Mouse (Mus musculus) cerebellum, adult 2 months (tissue): ENCODE data around the gene Arid4a.

Experiments used
- CTCF ChIP-seq: fragments of 200-500 bp; IDR thresholded peaks from 2 replicates; pipeline ENCODE4 v1.5.1; 2011; ENCODE audit warnings: low read depth, mild to moderate bottlenecking, control low read depth, low read length, moderate library complexity, borderline replicate concordance; ENCODE audit not compliant: insufficient read depth
- POLR2A ChIP-seq: fragments of 200-500 bp; IDR thresholded peaks from 2 replicates; pipeline ENCODE4 v1.6.1; 2011; ENCODE audit warnings: low read length, control low read depth, borderline replicate concordance; ENCODE audit not compliant: insufficient read depth

DNA sequence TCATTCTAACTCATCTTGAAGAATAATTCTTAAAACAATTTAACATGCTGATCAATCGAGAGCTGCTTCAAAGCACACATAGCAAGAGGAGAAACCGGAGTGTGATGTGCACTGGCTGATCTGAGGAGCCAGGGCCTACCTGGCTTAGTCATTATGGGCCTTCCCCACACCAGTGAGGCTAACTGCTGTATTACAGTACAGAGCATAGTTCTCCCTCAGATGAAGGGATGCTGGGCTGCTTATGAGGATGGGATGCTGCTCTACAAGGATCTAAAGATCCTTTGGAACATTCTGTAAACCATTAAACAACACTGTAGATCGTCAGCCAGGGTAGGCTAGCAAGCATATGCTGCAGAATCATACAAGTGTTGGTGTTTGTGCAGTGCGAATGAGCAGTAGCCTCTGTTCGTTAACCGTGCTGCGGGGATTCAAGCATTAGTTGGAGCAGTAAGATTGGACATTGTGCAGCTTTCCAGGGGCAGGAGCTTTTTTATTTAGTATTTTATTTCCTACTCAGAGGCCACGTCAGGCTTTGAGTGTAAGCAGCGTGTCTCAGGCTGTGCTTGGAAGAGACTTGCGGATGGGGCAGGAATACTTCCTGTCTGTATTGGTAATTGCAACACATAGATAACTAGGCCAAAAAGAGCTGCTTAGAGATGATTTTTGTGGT is 33.9 kb downstream of the Arid4a start:
- TF ChIP-seq CTCF (no peak), POLR2A (no peak)
